Mouse (Mus musculus) embryonic facial prominence, embryonic 14.5 days (tissue): ENCODE measurements around the gene Krtap4-8. TPM values are rescaled to one million over a fixed set of nuclear protein-coding genes. Genes with fewer than 3 reads are reported as not detected.

Source experiments
- ATAC-seq: fragments of 200-750 bp; cut with Nextera tagmentation; 2 replicates; pipeline ENCODE4 v1.8.0; 2017; ENCODE audit warnings: low read depth, moderate number of reproducible peaks, moderate TSS enrichment
- DNase-seq: peaks from one replicate; pipeline ENCODE4 v3.0.0-alpha.2; 2015; ENCODE audit warnings: low spot score
- H3K27ac ChIP-seq: fragments of 300-500 bp; sonication (generic); replicated peaks from 2 replicates; pipeline ENCODE4 v1.5.1; 2014; ENCODE audit warnings: low read depth, mild to moderate bottlenecking, low read length, moderate library complexity
- H3K27me3 ChIP-seq: fragments of 300-500 bp; sonication (generic); replicated peaks from 2 replicates; pipeline ENCODE4 v1.6.1; 2014; ENCODE audit warnings: low read length; ENCODE audit not compliant: control insufficient read depth, insufficient read depth
- H3K36me3 ChIP-seq: fragments of 300-500 bp; sonication (generic); 2 replicates; pipeline ENCODE4 v1.6.1; 2014; ENCODE audit warnings: low read length, mixed read lengths; ENCODE audit not compliant: control insufficient read depth, insufficient read depth
- H3K4me1 ChIP-seq: fragments of 300-500 bp; sonication (generic); 2 replicates; pipeline ENCODE4 v1.6.1; 2014; ENCODE audit warnings: antibody characterized with exemption, low read length; ENCODE audit not compliant: control insufficient read depth, insufficient read depth
- H3K4me2 ChIP-seq: fragments of 300-500 bp; sonication (generic); 2 replicates; pipeline ENCODE4 v1.6.1; 2014; ENCODE audit warnings: low read depth, mild to moderate bottlenecking, low read length, moderate library complexity, mixed read lengths
- H3K4me3 ChIP-seq: fragments of 300-500 bp; sonication (generic); 2 replicates; pipeline ENCODE4 v1.5.1; 2014; ENCODE audit warnings: low read depth, mild to moderate bottlenecking, low read length
- H3K9ac ChIP-seq: fragments of 300-500 bp; sonication (generic); 2 replicates; pipeline ENCODE4 v1.6.1; 2014; ENCODE audit warnings: low read depth, mild to moderate bottlenecking, low read length, moderate library complexity, mixed read lengths
- H3K9me3 ChIP-seq: fragments of 300-500 bp; sonication (generic); 2 replicates; pipeline ENCODE4 v1.6.1; 2016; ENCODE audit warnings: low read length; ENCODE audit not compliant: control insufficient read depth
- WGBS: fragments of 180-500 bp; shearing (Covaris S2); extraction: QIAGEN DNeasy Blood & Tissue Kit; methylation state at CpG from one replicate; pipeline ENCODE4 v1.1.7; 2014; 5-methylcytosine and 5-hydroxymethylcytosine counted together
- polyA plus RNA-seq: library from polyadenylated mRNA; unstranded; fragments of >200 nt; fragmentation: Nextera tagmentation; extraction: Ambion mirVana; gene quantifications from 2 replicates; pipeline ENCODE4 v1.2.1, GENCODE M21; 2014

Gene Krtap4-8
- polyA plus RNA-seq, 1 experiment from 2014 or later, result not detected

DNA sequence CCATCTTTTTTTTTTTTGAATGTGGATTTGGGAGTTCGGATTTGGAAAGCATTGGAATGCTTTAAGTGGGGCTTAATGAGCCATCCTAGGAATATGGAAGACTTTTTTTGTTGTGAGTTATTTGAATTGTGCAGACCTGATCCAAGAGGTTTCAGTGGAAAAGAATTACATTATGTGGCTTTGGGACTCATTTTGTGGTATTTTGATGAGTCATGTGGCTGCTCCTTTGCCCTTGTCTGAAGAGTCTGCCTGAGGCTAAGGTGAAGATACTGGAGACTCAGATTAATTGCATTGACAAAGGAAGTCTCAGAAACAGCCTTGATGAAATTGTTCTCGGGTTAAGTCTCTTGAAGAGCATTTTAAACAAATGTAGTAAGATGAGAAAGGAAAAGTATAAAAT, 12.1 kb downstream of the Krtap4-8 start:
- ATAC-seq, result no peak
- Histone ChIP-seq H3K4me3 (no peak overlapping the region), H3K4me2 (no peak overlapping the region), H3K9me3 (no peaks in the 10 kb centered on the region), H3K4me1 (no peaks in the 10 kb centered on the region), H3K27me3 (no peaks in the 10 kb centered on the region), H3K36me3 (no peaks in the 10 kb centered on the region), H3K9ac (no peak overlapping the region), H3K27ac (no peak overlapping the region)
- 60% methylated on average over 2 of the region's 2 CpGs for WGBS
- DNase-seq, result no peak

DNA sequence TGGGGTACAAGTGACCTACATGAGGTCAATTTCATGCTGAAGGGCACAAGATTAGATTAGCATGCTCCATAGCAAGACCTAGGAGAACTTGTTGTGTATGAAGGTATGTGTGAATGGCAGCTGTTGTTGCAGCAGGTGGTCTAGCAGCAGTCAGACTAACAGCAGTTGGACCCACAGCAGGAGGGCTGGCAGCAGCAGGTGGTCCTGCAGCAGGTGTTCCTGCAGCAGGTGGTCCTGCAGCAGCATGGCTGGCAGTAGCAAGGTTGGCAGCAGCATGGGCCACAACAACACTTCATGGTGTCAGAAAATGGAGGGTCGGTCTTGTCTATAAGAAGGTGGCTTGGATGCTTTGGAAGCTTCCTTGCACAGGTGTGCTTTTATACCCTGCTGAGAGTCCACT, 21.6 kb downstream of the Krtap4-8 start:
- H3K27ac ChIP-seq, result no peak overlapping the region
- DNase-seq (no peak), ATAC-seq (no peak)
- WGBS, result 84% methylated on average over 1 of the region's 1 CpGs
- H3K27me3 ChIP-seq, result no peaks in the 10 kb centered on the region
- no peak overlapping the region for H3K9ac ChIP-seq
- no peak overlapping the region for H3K4me3 ChIP-seq
- no peaks in the 10 kb centered on the region for H3K36me3 ChIP-seq
- H3K9me3 ChIP-seq, result no peaks in the 10 kb centered on the region
- H3K4me1 ChIP-seq, result no peaks in the 10 kb centered on the region
- H3K4me2 ChIP-seq, result no peak overlapping the region

GRCm38 (mm10) chr11:99743985-99744384, 36.5 kb downstream of the Krtap4-8 start:
- H3K4me3 ChIP-seq, result no peak overlapping the region
- no peak overlapping the region for H3K9ac ChIP-seq
- no peak overlapping the region for H3K4me2 ChIP-seq
- H3K36me3 ChIP-seq, result no peaks in the 10 kb centered on the region
- no peak overlapping the region for H3K27ac ChIP-seq
- no peaks in the 10 kb centered on the region for H3K27me3 ChIP-seq
- no peaks in the 10 kb centered on the region for H3K4me1 ChIP-seq
- no peak for ATAC-seq
- 89% methylated on average over 3 of the region's 3 CpGs for WGBS
- DNase-seq, result no peak
- H3K9me3 ChIP-seq, result no peaks in the 10 kb centered on the region

- 66% methylated on average over 2 of the region's 2 CpGs for WGBS
These were observed 46.3 kb downstream of the Krtap4-8 start, which contains the start of gene Gm14180 for GRCm38 (mm10) chr11:99734190-99734589. Gm14180 (minus strand) TSS chr11:99734290.

More at GRCm38 (mm10) chr11:99734190-99734589, 46.3 kb downstream of the Krtap4-8 start, which contains the start of gene Gm14180:
- Histone ChIP-seq H3K27ac (no peak within 1 kb of the TSS), H3K4me3 (no peak within 1 kb of the TSS), H3K36me3 (no peaks in the 10 kb centered on the region), H3K27me3 (no peaks in the 10 kb centered on the region), H3K9ac (no peak within 1 kb of the TSS), H3K9me3 (no peaks in the 10 kb centered on the region), H3K4me2 (no peak within 1 kb of the TSS), H3K4me1 (no peaks in the 10 kb centered on the region)
- DNase-seq (no peak), ATAC-seq (no peak)

Other genes with a start within 250 kb of the Krtap4-8 start
- gene Krt40, start 237.5 kb downstream of the Krtap4-8 start, polyA plus RNA-seq, result not detected in 2 replicates
- 1.0 TPM in 1 of 2 replicates, not detected in the other for gene Krtap3-3, start 229.8 kb downstream of the Krtap4-8 start, polyA plus RNA-seq
- gene Krtap3-2, start 223.9 kb downstream of the Krtap4-8 start, polyA plus RNA-seq, result not detected in 2 replicates
- gene Gm11939, start 221.2 kb downstream of the Krtap4-8 start, polyA plus RNA-seq, result not detected in 2 replicates
- 0.51 TPM in 1 of 2 replicates, not detected in the other for gene Krtap3-1, start 214.1 kb downstream of the Krtap4-8 start, polyA plus RNA-seq
- not detected in 2 replicates for gene Krtap1-5, start 199.7 kb downstream of the Krtap4-8 start, polyA plus RNA-seq
- gene Krtap1-4, start 197.1 kb downstream of the Krtap4-8 start, polyA plus RNA-seq, result not detected in 2 replicates
- gene Krtap1-3, start 189.4 kb downstream of the Krtap4-8 start, polyA plus RNA-seq, result 0.26 TPM in 1 of 2 replicates, not detected in the other
- not detected in 2 replicates for gene Krtap9-3, start 182.6 kb downstream of the Krtap4-8 start, polyA plus RNA-seq
- not detected in 2 replicates for gene Gm11938, start 177.4 kb downstream of the Krtap4-8 start, polyA plus RNA-seq
- gene Gm11937, start 170.5 kb downstream of the Krtap4-8 start, polyA plus RNA-seq, result not detected in 2 replicates
- 0.54 TPM in 1 of 2 replicates, not detected in the other for gene Krtap2-4, start 165.9 kb downstream of the Krtap4-8 start, polyA plus RNA-seq
- gene Gm11562, start 160.3 kb downstream of the Krtap4-8 start, polyA plus RNA-seq, result not detected in 2 replicates
- not detected in 2 replicates for gene Krtap4-1, start 152.5 kb downstream of the Krtap4-8 start, polyA plus RNA-seq
- not detected in 2 replicates for gene Krtap4-2, start 145.6 kb downstream of the Krtap4-8 start, polyA plus RNA-seq
- 0.29 TPM in 1 of 2 replicates, not detected in the other for gene Krtap4-7, start 136.6 kb downstream of the Krtap4-8 start, polyA plus RNA-seq
- gene Gm11555, start 130.5 kb downstream of the Krtap4-8 start, polyA plus RNA-seq, result not detected in 2 replicates
- 0.17 TPM in 1 of 2 replicates, not detected in the other for gene Gm11563, start 121.7 kb downstream of the Krtap4-8 start, polyA plus RNA-seq
- not detected in 2 replicates for gene Krtap4-6, start 114.7 kb downstream of the Krtap4-8 start, polyA plus RNA-seq
- not detected in 2 replicates for gene Gm14190, start 90.0 kb downstream of the Krtap4-8 start, polyA plus RNA-seq
- gene Gm14180, start 46.4 kb downstream of the Krtap4-8 start, polyA plus RNA-seq, result not detected in 2 replicates
- not detected in 2 replicates for gene Gm11595, start 7.8 kb downstream of the Krtap4-8 start, polyA plus RNA-seq
- not detected in 2 replicates for gene Krtap4-9, start 4.5 kb upstream of the Krtap4-8 start, polyA plus RNA-seq
- not detected in 2 replicates for gene Gm11596, start 12.8 kb upstream of the Krtap4-8 start, polyA plus RNA-seq
- gene Gm11569, start 18.2 kb upstream of the Krtap4-8 start, polyA plus RNA-seq, result not detected in 2 replicates
- not detected in 2 replicates for gene Gm11554, start 23.7 kb upstream of the Krtap4-8 start, polyA plus RNA-seq
- not detected in 2 replicates for gene Krtap4-13, start 29.2 kb upstream of the Krtap4-8 start, polyA plus RNA-seq
- gene Gm11564, start 35.0 kb upstream of the Krtap4-8 start, polyA plus RNA-seq, result not detected in 2 replicates
- gene 2300003K06Rik, start 57.4 kb upstream of the Krtap4-8 start, polyA plus RNA-seq, result not detected in 2 replicates
- gene Krtap4-16, start 70.9 kb upstream of the Krtap4-8 start, polyA plus RNA-seq, result not detected in 2 replicates
- not detected in 2 replicates for gene Gm11568, start 77.2 kb upstream of the Krtap4-8 start, polyA plus RNA-seq
- gene Gm11559, start 83.8 kb upstream of the Krtap4-8 start, polyA plus RNA-seq, result not detected in 2 replicates
- gene Krtap9-1, start 92.7 kb upstream of the Krtap4-8 start, polyA plus RNA-seq, result not detected in 2 replicates
- gene Gm11567, start 98.5 kb upstream of the Krtap4-8 start, polyA plus RNA-seq, result not detected in 2 replicates
- gene Krtap31-1, start 127.2 kb upstream of the Krtap4-8 start, polyA plus RNA-seq, result not detected in 2 replicates
- gene Gm11565, start 134.0 kb upstream of the Krtap4-8 start, polyA plus RNA-seq, result not detected in 2 replicates
- not detected in 2 replicates for gene Krtap31-2, start 155.6 kb upstream of the Krtap4-8 start, polyA plus RNA-seq
- gene Krtap9-5, start 167.8 kb upstream of the Krtap4-8 start, polyA plus RNA-seq, result not detected in 2 replicates
- not detected in 2 replicates for gene Krtap29-1, start 198.3 kb upstream of the Krtap4-8 start, polyA plus RNA-seq
- gene Krtap16-1, start 205.9 kb upstream of the Krtap4-8 start, polyA plus RNA-seq, result 0.26 TPM in 1 of 2 replicates, not detected in the other
- gene Krtap17-1, start 213.3 kb upstream of the Krtap4-8 start, polyA plus RNA-seq, result 0.38 and 0.63 TPM in 2 replicates
- gene Krt33a, start 235.5 kb upstream of the Krtap4-8 start, polyA plus RNA-seq, result 0.20 and 0.54 TPM in 2 replicates
- 0.96 and 1.3 TPM in 2 replicates for gene Krt33b, start 249.2 kb upstream of the Krtap4-8 start, polyA plus RNA-seq